Mouse (Mus musculus) left cerebral cortex, adult 8-10 months (tissue): Measurements from ENCODE around the gene Zbed6. TPM values are rescaled to one million over a fixed set of nuclear protein-coding genes. Genes with fewer than 3 reads are reported as not detected.

ENCODE experiments used
- DNase-seq, 2 experiments: peaks; one replicate each; pipeline ENCODE4 v3.0.0; 2022; ENCODE audit warnings: low spot score in 2 of 2
- total RNA-seq, 4 experiments: library from RNA; stranded (reverse); gene quantifications; 2 replicates each; pipeline ENCODE4 v1.2.4; 2022

The Zbed6 gene
- total RNA-seq, 4 experiments from 2014 or later, result 7.0 to 9.4 (median 7.3) TPM

- DNase-seq, result peak in 1 of 2 experiments; percentile 50
Observed at GRCm38 (mm10) chr1:133663427-133663826, 2.7 kb upstream of the Zbed6 start.

DNA sequence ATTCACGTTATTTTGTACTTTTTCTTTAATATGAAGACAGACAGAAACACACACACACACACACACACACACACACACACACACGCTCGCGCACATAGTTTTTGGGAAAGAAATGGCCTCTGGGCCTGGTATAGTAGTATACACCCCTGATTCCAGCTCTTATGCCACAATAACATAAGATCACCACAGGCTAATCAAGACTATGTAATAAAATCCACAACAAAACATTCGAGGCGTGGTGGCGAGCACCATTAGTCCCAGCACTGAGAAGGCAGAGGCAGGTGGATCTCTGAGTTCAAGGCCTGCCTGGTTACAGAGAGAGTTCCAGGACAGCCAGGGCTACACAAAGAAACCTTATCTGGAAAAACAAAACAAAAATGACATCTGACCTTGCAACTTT, 2.3 kb upstream of the Zbed6 start:
- no peak for DNase-seq

- DNase-seq, result peak; percentile 87 to 94
Observed at GRCm38 (mm10) chr1:133661203-133661933, 683 bp upstream of the Zbed6 start, which contains the start of gene Gm38394. Gene Gm38394, minus strand, starts transcription at chr1:133661318.

GRCm38 (mm10) chr1:133658878-133659277, 1.8 kb downstream of the Zbed6 start:
- no peak for DNase-seq

- no peak for DNase-seq
Observed at GRCm38 (mm10) chr1:133656811-133657210, 3.9 kb downstream of the Zbed6 start.

GRCm38 (mm10) chr1:133653033-133653432, 7.7 kb downstream of the Zbed6 start:
- no peak for DNase-seq

GRCm38 (mm10) chr1:133650288-133651055, 10.2 kb downstream of the Zbed6 start:
- DNase-seq, result no peak

- no peak for DNase-seq
Observed at GRCm38 (mm10) chr1:133645652-133646051, 15.0 kb downstream of the Zbed6 start.

GRCm38 (mm10) chr1:133641163-133641562, 19.5 kb downstream of the Zbed6 start:
- no peak for DNase-seq

GRCm38 (mm10) chr1:133638517-133638916, 22.2 kb downstream of the Zbed6 start:
- DNase-seq, result no peak

DNA sequence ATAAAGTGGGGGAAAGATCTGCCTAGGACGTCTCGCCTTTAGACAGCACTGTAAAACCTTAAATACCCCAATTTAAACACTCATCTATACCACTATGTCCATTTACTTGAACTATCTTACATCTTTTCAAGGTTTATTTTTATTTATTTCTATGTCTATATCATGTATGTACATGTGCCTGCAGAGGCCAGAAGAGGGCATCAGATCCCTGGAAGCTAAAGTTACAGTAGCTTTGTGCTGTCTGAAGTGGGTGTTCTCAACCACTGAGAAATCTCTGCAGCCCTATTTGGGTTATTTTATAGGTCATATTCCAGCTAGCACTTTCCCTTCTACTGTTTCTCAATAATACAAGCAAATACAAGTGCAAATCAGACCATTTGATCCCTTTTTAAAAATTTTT, 28.5 kb downstream of the Zbed6 start:
- DNase-seq, result no peak

- no peak for DNase-seq
Observed at GRCm38 (mm10) chr1:133625052-133625451, 35.6 kb downstream of the Zbed6 start.

- no peak for DNase-seq
Observed at GRCm38 (mm10) chr1:133618311-133618710, 42.4 kb downstream of the Zbed6 start.

- DNase-seq, result no peak
Observed at GRCm38 (mm10) chr1:133617908-133618307, 42.8 kb downstream of the Zbed6 start.

DNA sequence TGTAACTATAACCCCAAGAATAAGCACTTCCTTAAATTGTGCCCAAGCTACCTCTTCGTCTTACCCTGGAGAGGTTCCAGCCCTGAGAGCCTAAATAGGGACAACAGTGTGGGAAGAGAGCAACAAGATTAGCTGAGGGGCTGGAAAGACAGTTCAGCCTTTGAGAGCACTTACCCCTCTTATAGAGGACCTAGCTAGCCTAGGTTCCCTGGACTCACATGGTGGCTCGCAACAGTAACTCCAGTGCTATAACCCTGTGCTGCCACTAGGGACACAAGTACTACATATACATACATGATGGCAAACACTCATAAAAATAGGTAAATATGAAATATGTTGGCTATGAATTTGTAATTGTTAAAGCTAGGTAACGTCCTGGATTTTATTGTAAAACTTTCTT, 46.9 kb downstream of the Zbed6 start:
- DNase-seq, result no peak

- no peak for DNase-seq
Observed at GRCm38 (mm10) chr1:133611436-133611835, 49.2 kb downstream of the Zbed6 start.

- no peak for DNase-seq
Observed at GRCm38 (mm10) chr1:133610601-133611000, 50.1 kb downstream of the Zbed6 start.

GRCm38 (mm10) chr1:133609771-133610502, 50.7 kb downstream of the Zbed6 start, which contains the start of gene Snrpe:
Gene Snrpe, minus strand, starts transcription at chr1:133610291.
- peak; percentile 88 to 94 for DNase-seq
